Mouse (Mus musculus): ENCODE results near the gene Rpl35a. TPM values are rescaled to one million over a fixed set of nuclear protein-coding genes. Genes with fewer than 3 reads are reported as not detected.

The Rpl35a gene
- total RNA-seq, 2 experiments from 2014 or later = 304 to 324 TPM

- DNase-seq = no peak
- intact Hi-C loops (cut with DNase I; ENCODE audit: low total_unique reads) = no loop called here
These were observed 27.7 kb downstream of the Rpl35a start for GRCm38 (mm10) chr16:33083996-33084395.

GRCm38 (mm10) chr16:33085666-33086065, 29.4 kb downstream of the Rpl35a start:
- intact Hi-C loops (cut with DNase I; ENCODE audit: low total_unique reads) = no loop called here
- DNase-seq = no peak

Small RNA genes within 50 kb of the gene (microRNA-seq; reads per million reads assigned to microRNA genes)
- gene Gm22231 (0 reads per million in 2 experiments), gene Mir1947 (1.6 to 2.0 reads per million in 2 experiments)

Other genes with a start within 250 kb of the Rpl35a start
- not detected for gene Smbd1, start 246.0 kb upstream of the Rpl35a start, total RNA-seq (2021)
- gene Fyttd1, start 179.0 kb upstream of the Rpl35a start, total RNA-seq (2021) = 100 to 1,000 TPM; 108 to 111 TPM
- gene Rubcn, start 178.7 kb upstream of the Rpl35a start, total RNA-seq (2021) = 10 to 100 TPM; 28.8 to 30.0 TPM
- 10 to 100 TPM; 18.1 to 21.7 TPM for gene Lrch3, start 142.4 kb upstream of the Rpl35a start, total RNA-seq (2021)
- gene Iqcg, start 235 bp upstream of the Rpl35a start, total RNA-seq (2021) = 1 to 10 TPM; 1.9 to 2.2 TPM
- 1 to 10 TPM; 1.4 to 2.3 TPM for gene Lmln, start 6.1 kb downstream of the Rpl35a start, total RNA-seq (2021)
- 10 to 100 TPM; 11.7 to 15.8 TPM for gene Osbpl11, start 128.6 kb downstream of the Rpl35a start, total RNA-seq (2021)
- 10 to 100 TPM; 19.5 to 22.3 TPM for gene Snx4, start 195.0 kb downstream of the Rpl35a start, total RNA-seq (2021)